Mouse (Mus musculus): ENCODE data around the gene Slc35d3. TPM values are rescaled to one million over a fixed set of nuclear protein-coding genes. Genes with fewer than 3 reads are reported as not detected.

Gene Slc35d3
- total RNA-seq, 4 experiments from 2014 or later, result not detected

DNA sequence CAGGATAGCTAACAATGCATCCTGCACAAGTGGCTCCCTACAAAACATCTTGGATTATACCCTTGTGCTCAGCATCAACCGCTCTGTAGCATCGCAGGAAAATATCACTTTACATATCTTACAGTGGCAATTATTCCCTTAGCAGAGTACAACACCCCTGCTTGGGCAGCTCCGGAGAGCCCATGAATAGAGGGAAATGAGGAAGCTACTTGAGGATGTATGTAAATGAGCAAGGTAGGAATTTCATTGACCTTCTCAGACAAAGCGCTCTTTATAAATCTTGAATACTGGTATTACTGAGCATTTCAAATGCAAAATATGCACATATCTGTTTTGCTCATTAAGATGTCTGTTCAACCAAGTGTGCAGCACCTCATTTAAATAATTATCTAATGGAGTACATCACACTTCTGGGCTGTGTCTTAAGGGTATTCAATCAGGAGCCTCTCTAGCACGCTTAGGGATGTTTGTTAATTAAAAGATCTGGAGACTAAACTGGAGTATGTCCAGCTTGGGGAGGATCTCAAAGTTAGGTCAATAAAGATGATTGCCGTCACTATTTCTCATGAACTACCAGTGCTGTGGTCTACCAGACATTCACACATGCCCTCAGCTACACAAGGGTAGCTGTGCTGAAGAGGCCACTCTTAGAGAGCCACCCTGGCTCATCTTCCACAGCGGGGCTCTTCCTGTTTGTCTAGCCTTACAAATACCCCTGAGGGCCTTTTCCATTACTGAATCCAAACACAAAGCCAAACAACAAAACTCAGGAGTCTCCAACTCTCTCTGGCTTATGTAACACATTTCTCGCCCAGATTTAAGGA is 15.2 kb downstream of the Slc35d3 start:
- DNase-seq (ENCODE audit: low spot score in 2 of 2), result no peak

GRCm38 (mm10) chr10:19834222-19834621 is 17.0 kb downstream of the Slc35d3 start:
- DNase-seq (ENCODE audit: low spot score in 2 of 2), result no peak

DNA sequence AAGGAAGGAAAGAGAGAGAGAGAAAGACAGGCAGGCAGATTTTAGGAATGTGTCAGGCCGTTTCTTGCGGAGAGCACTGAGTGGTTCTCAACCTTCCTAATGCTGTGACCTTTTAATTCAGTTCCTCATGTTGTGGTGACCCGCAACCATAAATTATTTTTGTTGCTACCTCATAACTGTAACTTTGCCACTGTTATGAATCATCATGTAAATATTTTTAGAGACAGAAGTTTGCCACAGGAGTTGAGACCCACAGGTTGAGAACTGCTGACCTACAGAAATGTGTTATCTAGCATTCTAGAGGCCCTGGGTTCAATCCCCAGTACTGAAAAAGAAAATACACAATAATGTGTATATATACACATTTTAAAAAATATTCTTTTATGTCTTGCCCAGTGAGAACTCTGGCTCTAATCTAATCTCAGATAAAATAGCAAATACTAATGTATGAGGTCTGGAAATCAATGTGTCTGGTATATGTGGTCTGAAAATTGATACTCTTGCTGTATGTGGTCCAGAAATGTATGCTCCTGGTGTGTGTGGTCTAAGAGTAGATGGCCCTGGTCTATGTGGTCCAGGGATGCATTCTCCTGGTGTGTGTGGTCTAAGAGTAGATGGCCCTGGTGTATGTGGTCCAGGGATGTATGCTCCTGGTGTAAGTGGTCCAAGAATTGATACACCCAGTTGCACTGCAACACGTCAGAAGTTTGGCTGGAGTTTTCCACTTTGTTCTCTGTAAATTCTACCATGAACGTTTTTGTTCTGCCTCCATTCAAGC is 20.0 kb downstream of the Slc35d3 start:
- DNase-seq (ENCODE audit: low spot score in 2 of 2), result no peak

DNA sequence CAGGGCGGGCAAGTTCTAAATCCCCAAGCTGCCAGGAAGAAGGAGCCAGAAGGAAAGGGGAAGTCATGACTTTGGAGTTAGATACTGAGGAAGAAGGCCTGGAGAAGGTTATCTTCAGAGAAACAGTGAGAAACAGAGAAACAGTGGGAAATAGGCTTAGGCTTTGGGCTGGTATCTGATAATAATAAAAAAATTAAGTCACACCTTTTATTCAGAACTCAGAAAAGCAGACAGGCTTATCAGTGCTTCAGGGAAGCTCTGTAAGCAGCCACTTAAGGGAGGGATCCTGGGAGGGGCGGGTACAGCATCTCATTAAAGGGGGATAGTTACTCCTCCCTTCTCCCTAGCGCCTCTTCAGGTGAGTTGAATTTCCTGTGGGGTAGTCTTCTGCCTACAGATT is 30.3 kb downstream of the Slc35d3 start:
- no peak for DNase-seq (ENCODE audit: low spot score in 2 of 2)

- DNase-seq (ENCODE audit: low spot score in 2 of 2), result no peak
Observed at GRCm38 (mm10) chr10:19818723-19819355, 32.4 kb downstream of the Slc35d3 start.

- no peak for DNase-seq (ENCODE audit: low spot score in 2 of 2)
Observed at GRCm38 (mm10) chr10:19815371-19815770, 35.9 kb downstream of the Slc35d3 start.

DNA sequence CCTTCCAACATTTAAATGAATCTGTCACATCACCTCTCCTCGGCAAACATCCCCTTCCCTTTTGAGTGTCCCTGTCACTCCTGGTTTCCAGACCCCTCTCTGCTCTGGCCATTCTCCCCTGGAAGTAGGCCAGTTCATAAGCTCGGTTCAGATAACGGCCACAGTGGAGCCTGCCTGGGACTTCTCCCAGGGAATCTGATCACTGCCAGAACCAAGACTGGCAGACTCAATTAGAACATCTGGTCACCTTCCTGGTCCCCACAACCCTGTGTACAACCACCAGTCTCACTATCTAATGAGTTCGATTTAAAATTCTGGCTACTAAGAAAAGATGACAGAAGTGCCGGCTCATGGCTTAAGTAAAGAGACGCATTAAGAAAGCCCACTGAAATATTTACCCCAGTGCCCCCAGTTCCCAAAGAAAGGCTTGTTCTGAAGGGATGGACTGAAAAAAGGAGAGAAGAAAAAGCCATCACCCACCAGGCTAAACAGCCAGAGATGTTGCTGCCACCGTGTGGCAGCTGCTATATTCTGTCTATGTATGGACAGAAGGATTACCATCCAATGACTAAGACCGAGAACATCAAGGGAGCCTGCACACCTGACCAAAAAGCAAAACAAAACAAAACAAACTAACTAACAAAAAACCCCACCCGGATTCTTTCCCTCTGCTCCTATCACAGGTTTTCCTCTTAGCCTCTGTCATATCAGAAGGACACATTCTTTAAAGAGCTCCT is 39.7 kb downstream of the Slc35d3 start:
- no peak for DNase-seq (ENCODE audit: low spot score in 2 of 2)

- DNase-seq (ENCODE audit: low spot score in 2 of 2), result no peak
Observed at GRCm38 (mm10) chr10:19804763-19805162, 46.5 kb downstream of the Slc35d3 start.

- no peak for DNase-seq (ENCODE audit: low spot score in 2 of 2)
Observed at GRCm38 (mm10) chr10:19802958-19803357, 48.3 kb downstream of the Slc35d3 start.

Other genes starting within 250 kb of the Slc35d3 start
- not detected for gene Il22ra2, start 229.5 kb downstream of the Slc35d3 start, total RNA-seq (2022)
- gene Il20ra, start 138.9 kb downstream of the Slc35d3 start, total RNA-seq (2022), result under 1 TPM in 1 of 4 experiments, not detected in 3; 0.27 TPM
- 10 to 100 TPM; 20.6 to 25.0 (median 24.3) TPM for gene Pex7, start 56.2 kb upstream of the Slc35d3 start, total RNA-seq (2022)
- 1 to 10 TPM; 6.0 to 8.3 (median 6.6) TPM for gene Map3k5, start 83.0 kb upstream of the Slc35d3 start, total RNA-seq (2022)